Mouse (Mus musculus): ENCODE measurements around the gene Ecsit. TPM values are rescaled to one million over a fixed set of nuclear protein-coding genes. Genes with fewer than 3 reads are reported as not detected.

Gene Ecsit
- total and polyA plus RNA-seq, 3 experiments, result 92.5 to 169 (median 106) TPM

DNA sequence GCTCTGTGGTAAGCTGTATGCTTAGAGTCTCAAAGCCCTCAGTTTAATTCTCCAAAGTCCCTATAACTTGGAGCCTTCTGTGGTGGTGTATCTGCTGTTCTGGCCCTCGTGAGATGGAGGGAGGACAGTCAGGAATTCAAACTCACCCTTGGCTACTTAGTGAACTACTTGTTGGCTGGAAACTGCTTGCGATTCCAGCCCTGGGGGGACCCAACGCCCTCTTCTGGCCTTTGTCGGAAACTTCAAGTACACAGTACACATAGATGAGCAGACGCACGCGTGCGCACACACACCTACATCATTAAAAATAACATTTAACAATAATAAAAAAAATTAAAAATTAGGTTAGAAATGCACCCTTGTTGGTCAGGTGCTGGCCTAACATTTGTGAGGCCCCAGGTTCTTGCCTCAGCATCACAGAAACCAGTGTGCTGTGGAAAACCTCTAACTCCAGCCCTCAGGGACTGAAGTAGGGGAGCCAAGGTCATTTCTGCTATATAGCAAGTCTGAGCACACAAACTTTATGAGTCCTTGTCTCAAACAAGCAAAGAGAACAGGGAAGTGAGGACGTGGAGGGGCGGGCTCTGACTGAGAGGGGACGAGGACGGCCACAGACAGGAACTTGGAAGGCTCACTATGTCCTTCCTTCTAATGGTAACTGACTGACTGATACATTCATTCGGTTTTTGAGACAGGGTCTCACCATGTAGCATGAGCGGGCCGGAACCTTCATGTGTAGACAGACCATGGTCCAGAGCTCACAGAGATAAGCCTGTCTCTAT lies 40.2 kb upstream of the Ecsit start:
- no peak overlapping the region for H3K4me3 ChIP-seq
- no peaks in the 10 kb centered on the region for H3K27me3 ChIP-seq (ENCODE audit: control insufficient read depth, insufficient read depth, low read length)
- H3K4me1 ChIP-seq (ENCODE audit: control insufficient read depth, insufficient read depth, low read length), result no peaks in the 10 kb centered on the region; the same call in 1 of the 2 replicates
- intact Hi-C loops (cut with DNase I), result no loop called here
- no peaks in the 10 kb centered on the region for H3K36me3 ChIP-seq (ENCODE audit: control insufficient read depth, insufficient read depth, low read length)
- 79% methylated on average over 15 of the region's 15 CpGs for WGBS
- no peak for TF ChIP-seq EP300 (IDR thresholded peaks at IDR 0.05; ENCODE audit: insufficient read depth, low read depth, low read length)
- TF ChIP-seq CTCF (IDR thresholded peaks at IDR 0.05), result no peak
- TF ChIP-seq POLR2A (IDR thresholded peaks at IDR 0.05; ENCODE audit: insufficient read depth, low read depth, low read length), result no peak
- no peaks in the 10 kb centered on the region for H3K79me2 ChIP-seq (replicated peaks; ENCODE audit: control insufficient read depth, insufficient read depth, low read length)
- DNase-seq, result peak in 1 of 2 experiments; percentile 46
- no peak overlapping the region for H3K27ac ChIP-seq
- H3K9ac ChIP-seq (ENCODE audit: low read depth, low read length), result no peak overlapping the region

DNA sequence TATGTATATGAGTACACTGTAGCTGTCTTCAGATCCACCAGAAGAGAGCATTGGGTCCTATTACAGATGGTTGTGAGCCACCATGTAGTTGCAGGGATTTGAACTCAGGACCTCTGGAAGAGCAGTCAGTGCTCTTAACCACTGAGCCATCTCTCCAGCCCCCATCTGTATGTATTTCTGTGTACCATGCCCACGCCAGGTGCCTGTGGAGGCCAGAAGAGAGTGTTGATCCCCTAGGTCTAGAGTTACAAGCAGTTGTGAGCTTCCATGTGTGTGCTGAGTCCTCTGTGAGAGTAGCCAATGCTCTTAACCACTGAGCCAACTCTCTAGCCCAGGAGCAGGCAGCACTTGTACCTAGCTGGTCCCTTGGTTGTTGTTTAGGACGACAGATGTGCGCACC lies 38.9 kb upstream of the Ecsit start:
- H3K79me2 ChIP-seq (replicated peaks; ENCODE audit: control insufficient read depth, insufficient read depth, low read length), result no peaks in the 10 kb centered on the region
- no peaks in the 10 kb centered on the region for H3K27me3 ChIP-seq (ENCODE audit: control insufficient read depth, insufficient read depth, low read length)
- TF ChIP-seq EP300 (IDR thresholded peaks at IDR 0.05; ENCODE audit: insufficient read depth, low read depth, low read length) (no peak), POLR2A (IDR thresholded peaks at IDR 0.05; ENCODE audit: insufficient read depth, low read depth, low read length) (no peak), CTCF (IDR thresholded peaks at IDR 0.05) (no peak)
- H3K4me1 ChIP-seq (ENCODE audit: control insufficient read depth, insufficient read depth, low read length), result no peaks in the 10 kb centered on the region; the same call in 1 of the 2 replicates
- WGBS, result 86% methylated on average over 3 of the region's 3 CpGs
- no peak overlapping the region for H3K9ac ChIP-seq (ENCODE audit: low read depth, low read length)
- H3K4me3 ChIP-seq, result no peak overlapping the region
- H3K27ac ChIP-seq, result no peak overlapping the region
- intact Hi-C loops (cut with DNase I), result no loop called here
- DNase-seq, result no peak
- H3K36me3 ChIP-seq (ENCODE audit: control insufficient read depth, insufficient read depth, low read length), result no peaks in the 10 kb centered on the region

DNA sequence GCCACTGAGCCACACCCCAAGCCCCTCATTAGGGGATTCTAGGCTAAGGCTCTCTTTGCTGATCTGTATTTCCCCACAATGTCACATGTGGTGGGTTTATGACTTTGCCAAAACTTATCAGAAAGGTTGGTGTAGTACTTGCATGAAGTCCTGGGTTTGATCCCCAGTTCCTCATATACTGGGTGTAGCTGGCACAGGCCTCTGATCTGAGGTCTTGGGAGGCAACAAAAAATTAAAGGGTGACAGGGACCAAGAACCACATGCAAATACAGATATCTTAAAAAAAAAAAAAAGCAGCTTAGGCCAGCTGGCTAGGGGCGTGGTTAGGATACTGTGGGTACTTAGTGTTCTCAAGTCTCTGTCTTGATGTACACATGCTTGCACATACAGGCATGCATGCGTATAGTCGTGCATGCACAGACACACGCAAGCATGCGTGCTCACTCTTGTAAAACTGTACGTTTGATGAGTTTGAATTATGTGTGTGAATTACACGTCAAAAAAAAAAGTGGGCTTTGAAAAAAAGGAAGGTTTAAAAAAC lies 37.9 kb upstream of the Ecsit start:
- Histone ChIP-seq H3K79me2 (replicated peaks; ENCODE audit: control insufficient read depth, insufficient read depth, low read length) (no peaks in the 10 kb centered on the region), H3K27ac (no peak overlapping the region), H3K9ac (ENCODE audit: low read depth, low read length) (no peak overlapping the region), H3K4me1 (ENCODE audit: control insufficient read depth, insufficient read depth, low read length) (no peaks in the 10 kb centered on the region; the same call in 1 of the 2 replicates), H3K27me3 (ENCODE audit: control insufficient read depth, insufficient read depth, low read length) (no peaks in the 10 kb centered on the region), H3K4me3 (no peak overlapping the region), H3K36me3 (ENCODE audit: control insufficient read depth, insufficient read depth, low read length) (no peaks in the 10 kb centered on the region)
- 80% methylated on average over 7 of the region's 7 CpGs for WGBS
- intact Hi-C loops (cut with DNase I), result no loop called here
- no peak for TF ChIP-seq EP300 (IDR thresholded peaks at IDR 0.05; ENCODE audit: insufficient read depth, low read depth, low read length)
- no peak for TF ChIP-seq CTCF (IDR thresholded peaks at IDR 0.05)
- no peak for TF ChIP-seq POLR2A (IDR thresholded peaks at IDR 0.05; ENCODE audit: insufficient read depth, low read depth, low read length)
- DNase-seq, result peak in 1 of 2 experiments; percentile 14

DNA sequence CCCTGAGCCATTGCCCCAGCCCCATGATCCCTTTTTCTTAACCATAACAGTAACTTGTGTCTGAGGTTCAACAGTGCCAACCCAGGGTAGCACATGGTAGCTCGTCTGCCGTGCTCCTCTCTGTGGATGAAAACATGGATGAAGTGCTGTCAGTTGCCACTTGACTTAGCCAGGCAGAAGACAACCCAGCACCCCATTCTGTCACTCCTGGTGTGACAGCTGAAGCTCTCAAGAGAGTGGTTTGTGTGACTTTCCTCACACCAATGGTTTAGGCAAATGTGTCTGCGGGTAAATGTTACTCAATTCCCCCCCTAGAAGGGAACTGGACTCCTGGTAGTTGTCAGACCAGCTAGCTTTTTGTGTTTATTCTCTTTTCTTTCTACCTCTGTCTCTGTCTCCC lies 36.8 kb upstream of the Ecsit start:
- Histone ChIP-seq H3K4me3 (no peak overlapping the region), H3K9ac (ENCODE audit: low read depth, low read length) (no peak overlapping the region), H3K4me1 (ENCODE audit: control insufficient read depth, insufficient read depth, low read length) (peaks cover 3% of the 10 kb centered on the region), H3K36me3 (ENCODE audit: control insufficient read depth, insufficient read depth, low read length) (no peaks in the 10 kb centered on the region), H3K27me3 (ENCODE audit: control insufficient read depth, insufficient read depth, low read length) (no peaks in the 10 kb centered on the region), H3K27ac (no peak overlapping the region), H3K79me2 (replicated peaks; ENCODE audit: control insufficient read depth, insufficient read depth, low read length) (no peaks in the 10 kb centered on the region)
- intact Hi-C loops (cut with DNase I), result no loop called here
- WGBS, result 69% methylated on average over 3 of the region's 3 CpGs
- DNase-seq, result peak in 1 of 2 experiments; percentile 15
- no peak for TF ChIP-seq EP300 (IDR thresholded peaks at IDR 0.05; ENCODE audit: insufficient read depth, low read depth, low read length)
- TF ChIP-seq CTCF (IDR thresholded peaks at IDR 0.05), result no peak

DNA sequence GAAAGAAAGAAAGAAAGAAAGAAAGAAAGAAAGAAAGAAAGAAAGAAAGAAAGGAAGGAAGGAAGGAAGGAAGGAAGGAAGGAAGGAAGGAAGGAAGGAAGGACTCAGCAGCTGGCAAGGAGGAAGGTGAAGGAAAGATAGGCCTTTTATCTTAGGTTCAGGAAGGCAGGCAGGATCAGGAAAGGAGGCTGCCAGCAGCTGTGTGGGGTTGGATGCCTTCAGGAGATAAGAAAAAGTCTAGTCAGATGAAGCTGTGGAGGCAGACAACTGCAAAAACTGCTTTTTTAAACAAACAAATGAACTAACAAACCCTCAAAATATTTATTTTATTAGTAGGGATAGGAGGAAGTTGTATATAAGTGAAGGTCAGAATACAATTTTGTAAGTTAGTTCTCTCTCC lies 36.3 kb upstream of the Ecsit start:
- Histone ChIP-seq H3K4me1 (ENCODE audit: control insufficient read depth, insufficient read depth, low read length) (peaks cover 3% of the 10 kb centered on the region), H3K9ac (ENCODE audit: low read depth, low read length) (no peak overlapping the region), H3K27me3 (ENCODE audit: control insufficient read depth, insufficient read depth, low read length) (no peaks in the 10 kb centered on the region), H3K79me2 (replicated peaks; ENCODE audit: control insufficient read depth, insufficient read depth, low read length) (no peaks in the 10 kb centered on the region), H3K27ac (no peak overlapping the region), H3K36me3 (ENCODE audit: control insufficient read depth, insufficient read depth, low read length) (no peaks in the 10 kb centered on the region), H3K4me3 (no peak overlapping the region)
- no peak for TF ChIP-seq CTCF (IDR thresholded peaks at IDR 0.05)
- no peak for TF ChIP-seq POLR2A (IDR thresholded peaks at IDR 0.05; ENCODE audit: insufficient read depth, low read depth, low read length)
- no peak for TF ChIP-seq EP300 (IDR thresholded peaks at IDR 0.05; ENCODE audit: insufficient read depth, low read depth, low read length)
- no peak for DNase-seq
- intact Hi-C loops (cut with DNase I), result no loop called here

DNA sequence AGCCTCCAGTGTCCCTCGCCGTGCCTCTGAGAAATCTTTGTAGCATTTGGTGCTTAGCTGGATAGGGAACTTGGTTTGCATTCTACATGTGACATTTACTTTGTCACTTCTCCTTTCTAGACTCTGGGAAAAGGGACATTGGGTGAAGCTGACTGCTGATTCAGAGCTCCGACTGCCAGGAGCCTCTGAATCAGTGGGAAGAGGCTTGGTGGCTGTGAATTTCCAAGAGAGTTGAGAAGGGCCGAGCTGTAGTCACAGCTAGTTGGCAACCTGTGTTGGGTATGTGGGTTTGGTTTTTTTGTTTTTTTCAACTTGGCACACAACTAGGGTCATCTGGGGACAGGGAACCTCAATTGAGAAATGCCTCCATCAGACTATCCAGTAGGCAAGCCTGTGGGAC lies 34.3 kb upstream of the Ecsit start:
- H3K27me3 ChIP-seq (ENCODE audit: control insufficient read depth, insufficient read depth, low read length), result no peaks in the 10 kb centered on the region
- peak in 1 of 2 experiments; percentile 31 for DNase-seq
- H3K27ac ChIP-seq, result no peak overlapping the region
- TF ChIP-seq CTCF (IDR thresholded peaks at IDR 0.05) (no peak), EP300 (IDR thresholded peaks at IDR 0.05; ENCODE audit: insufficient read depth, low read depth, low read length) (no peak), POLR2A (IDR thresholded peaks at IDR 0.05; ENCODE audit: insufficient read depth, low read depth, low read length) (no peak)
- H3K79me2 ChIP-seq (replicated peaks; ENCODE audit: control insufficient read depth, insufficient read depth, low read length), result no peaks in the 10 kb centered on the region
- no peak overlapping the region for H3K9ac ChIP-seq (ENCODE audit: low read depth, low read length)
- no peaks in the 10 kb centered on the region for H3K36me3 ChIP-seq (ENCODE audit: control insufficient read depth, insufficient read depth, low read length)
- peaks cover 3% of the 10 kb centered on the region for H3K4me1 ChIP-seq (ENCODE audit: control insufficient read depth, insufficient read depth, low read length)
- whole genome bisulfite sequencing, result 85% methylated on average over 4 of the region's 4 CpGs
- H3K4me3 ChIP-seq, result no peak overlapping the region
- intact Hi-C loops (cut with DNase I), result loop anchor here (10.0 kb wide), 1 partner anchor 115 kb away; the partner anchor contains the start of genes Ccdc151 and Prkcsh
